In the genomic region with DNA sequence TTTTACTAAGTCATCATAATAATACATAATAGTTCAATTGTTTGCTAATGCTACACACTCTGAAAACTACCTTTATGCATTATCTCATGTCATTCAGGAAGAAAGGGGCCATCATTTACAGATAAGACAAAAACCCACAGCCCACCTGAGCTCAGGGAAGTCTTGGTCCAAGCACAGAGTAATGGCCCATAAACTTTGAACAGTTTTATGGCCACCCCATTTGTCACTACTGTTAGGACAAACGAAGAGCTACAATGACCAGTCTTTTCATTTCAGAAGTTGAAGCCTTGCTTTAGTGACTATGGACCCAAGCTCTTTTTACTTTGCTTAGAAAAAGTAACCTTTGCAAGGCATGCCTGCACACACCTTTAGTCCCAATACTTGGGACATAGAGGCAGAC, we compare ENCODE assay signal across 33 mouse cellular contexts.
"Had no signal": no experiment of that assay in that cellular context is flagged by ENCODE, and none has a peak within 500 bp of the region (broad histone marks: within the 10 kb centered on the region; RNA-seq: fewer than 3 reads in every experiment).

No protein-coding gene starts in this region.

- H3K27ac ChIP-seq: limb, embryonic 10.5 days; limb, embryonic 12.5 days; limb, embryonic 13.5 days; limb, embryonic 15.5 days; liver, embryonic 12.5 days; liver, embryonic 13.5 days; liver, embryonic 14.5 days; liver, embryonic 15.5 days; lung, embryonic 15.5 days; macrophage; midbrain, embryonic 10.5 days; midbrain, embryonic 12.5 days; midbrain, embryonic 13.5 days; midbrain, embryonic 15.5 days; neural tube, embryonic 12.5 days; neural tube, embryonic 13.5 days had no signal

- ATAC-seq: liver, embryonic 12.5 days; liver, postnatal 0 days; lung, postnatal 0 days; midbrain, embryonic 13.5 days; midbrain, embryonic 15.5 days; midbrain, embryonic 16.5 days had no signal

- H3K36me3 ChIP-seq: limb, embryonic 10.5 days; limb, embryonic 12.5 days; limb, embryonic 13.5 days; limb, embryonic 15.5 days; liver, embryonic 12.5 days; liver, embryonic 13.5 days; liver, embryonic 15.5 days; lung, embryonic 15.5 days; midbrain, embryonic 10.5 days; midbrain, embryonic 12.5 days; midbrain, embryonic 13.5 days; midbrain, embryonic 15.5 days; neural tube, embryonic 12.5 days; neural tube, embryonic 13.5 days had no signal

- DNase-seq: left cerebral cortex, postnatal 4 days; liver; liver, embryonic 13.5 days; liver, postnatal 0 days; lung, adult 18-20 months; lung, adult 2 months; lung, embryonic 14.5 days; lung, postnatal 10 days; lung, postnatal 14 days; lung, postnatal 36 days; lung, postnatal 4 days; midbrain, embryonic 14.5 days had no signal

- H3K4me1 ChIP-seq: limb, embryonic 12.5 days; limb, embryonic 13.5 days; limb, embryonic 15.5 days; liver, embryonic 12.5 days; liver, embryonic 13.5 days; liver, embryonic 15.5 days; lung, embryonic 15.5 days; megakaryocyte, embryonic 14.5 days; midbrain, embryonic 12.5 days; midbrain, embryonic 13.5 days; midbrain, embryonic 15.5 days; neural tube, embryonic 12.5 days; neural tube, embryonic 13.5 days had no signal

- H3K9ac ChIP-seq: limb, embryonic 12.5 days; limb, embryonic 13.5 days; limb, embryonic 15.5 days; liver, embryonic 12.5 days; liver, embryonic 13.5 days; liver, embryonic 14.5 days; liver, embryonic 15.5 days; liver, postnatal 0 days; lung, embryonic 14.5 days; lung, embryonic 15.5 days; midbrain, embryonic 12.5 days; midbrain, embryonic 13.5 days; midbrain, embryonic 15.5 days; neural tube, embryonic 12.5 days; neural tube, embryonic 13.5 days had no signal

- H3K9me3 ChIP-seq: limb, embryonic 10.5 days; limb, embryonic 12.5 days; limb, embryonic 13.5 days; limb, embryonic 15.5 days; liver, embryonic 12.5 days; liver, embryonic 13.5 days; liver, embryonic 15.5 days; lung, embryonic 15.5 days; megakaryocyte, embryonic 14.5 days; midbrain, embryonic 10.5 days; midbrain, embryonic 12.5 days; midbrain, embryonic 13.5 days; midbrain, embryonic 15.5 days; neural tube, embryonic 12.5 days; neural tube, embryonic 13.5 days had no signal

- H3K4me3 ChIP-seq: limb, embryonic 10.5 days; limb, embryonic 12.5 days; limb, embryonic 13.5 days; limb, embryonic 15.5 days; liver, embryonic 12.5 days; liver, embryonic 13.5 days; liver, embryonic 15.5 days; lung, embryonic 15.5 days; megakaryocyte, embryonic 14.5 days; midbrain, embryonic 10.5 days; midbrain, embryonic 12.5 days; midbrain, embryonic 13.5 days; midbrain, embryonic 15.5 days; myocyte; neural tube, embryonic 12.5 days; neural tube, embryonic 13.5 days had no signal

- H3K27me3 ChIP-seq: limb, embryonic 15.5 days; liver, embryonic 12.5 days; liver, embryonic 13.5 days; liver, embryonic 15.5 days; lung, embryonic 15.5 days; megakaryocyte, embryonic 14.5 days; midbrain, embryonic 12.5 days; midbrain, embryonic 13.5 days; midbrain, embryonic 15.5 days; neural tube, embryonic 12.5 days; neural tube, embryonic 13.5 days had no signal

- H3K4me2 ChIP-seq: limb, embryonic 12.5 days; limb, embryonic 13.5 days; limb, embryonic 15.5 days; liver, embryonic 11.5 days; liver, embryonic 12.5 days; liver, embryonic 13.5 days; liver, embryonic 15.5 days; lung, embryonic 14.5 days; lung, embryonic 15.5 days; midbrain, embryonic 11.5 days; midbrain, embryonic 12.5 days; midbrain, embryonic 13.5 days; midbrain, embryonic 15.5 days; neural tube, embryonic 12.5 days; neural tube, embryonic 13.5 days had no signal
